Mouse (Mus musculus): Measurements from ENCODE around the gene Hp.

Gene Hp

GRCm38 (mm10) chr8:109578900-109579301 is at the start of gene Hp:
Gene Hp, minus strand, starts transcription at chr8:109579172.
- no peak for DNase-seq

DNA sequence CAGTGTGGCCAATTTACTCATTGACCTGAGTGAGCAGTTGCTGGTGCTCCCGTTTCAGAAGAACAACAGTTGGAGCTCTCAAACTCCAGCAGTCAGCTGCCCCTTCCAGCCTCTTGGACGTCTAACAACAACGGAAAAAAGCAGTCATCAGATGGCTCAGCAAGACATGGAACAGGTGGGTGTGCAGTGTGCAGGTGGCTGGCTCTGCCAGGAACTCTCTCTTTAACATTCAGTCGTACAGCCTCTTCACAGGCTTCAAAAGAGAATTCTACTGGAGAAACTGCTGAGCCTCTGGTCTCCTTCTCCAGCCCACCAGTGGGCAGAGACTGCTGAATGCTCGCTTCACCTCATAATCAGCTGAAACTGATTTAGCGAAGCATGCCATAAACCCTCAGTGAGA is 49.7 kb upstream of the Hp start:
- DNase-seq, result no peak

DNA sequence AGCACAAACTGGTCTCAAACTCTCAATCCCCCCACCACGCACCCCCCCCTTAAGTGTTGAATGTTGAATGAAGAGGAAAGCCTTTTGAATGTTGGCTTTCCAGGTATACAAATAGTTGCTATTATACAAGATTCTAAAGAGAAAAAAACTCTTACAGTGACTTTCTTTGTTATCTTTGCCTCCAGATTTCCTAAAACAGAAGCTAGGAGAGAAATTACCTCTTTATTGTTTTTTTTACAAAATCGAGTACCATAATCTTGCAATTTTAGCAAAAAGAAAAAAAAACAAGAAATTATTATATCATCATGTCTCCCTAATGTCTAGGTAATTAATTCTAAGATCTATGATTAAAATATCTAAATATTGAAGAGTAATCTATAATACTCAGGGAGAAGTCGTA is 36.6 kb upstream of the Hp start:
- no peak for DNase-seq

GRCm38 (mm10) chr8:109614243-109615210 is 35.6 kb upstream of the Hp start, which contains the start of gene Pkd1l3:
Gene Pkd1l3, plus strand, starts transcription at chr8:109614517.
- DNase-seq, result no peak

DNA sequence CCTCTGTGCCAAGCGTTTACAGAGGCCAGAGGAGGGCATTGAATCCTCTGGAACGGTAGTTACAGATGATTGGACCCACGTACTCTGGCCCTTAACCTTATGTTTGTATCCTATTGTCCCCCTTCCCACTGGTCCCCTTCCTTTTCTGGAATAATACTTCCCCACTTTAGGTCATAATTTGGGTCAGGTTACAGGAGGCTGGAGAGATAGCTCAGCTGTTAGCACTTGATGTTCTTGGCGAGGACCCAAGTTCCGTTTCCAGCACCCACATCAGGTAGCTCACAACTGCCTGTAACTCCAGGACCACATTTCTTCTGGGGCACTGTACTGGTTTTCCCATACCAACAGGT is 30.2 kb upstream of the Hp start:
- DNase-seq, result no peak

DNA sequence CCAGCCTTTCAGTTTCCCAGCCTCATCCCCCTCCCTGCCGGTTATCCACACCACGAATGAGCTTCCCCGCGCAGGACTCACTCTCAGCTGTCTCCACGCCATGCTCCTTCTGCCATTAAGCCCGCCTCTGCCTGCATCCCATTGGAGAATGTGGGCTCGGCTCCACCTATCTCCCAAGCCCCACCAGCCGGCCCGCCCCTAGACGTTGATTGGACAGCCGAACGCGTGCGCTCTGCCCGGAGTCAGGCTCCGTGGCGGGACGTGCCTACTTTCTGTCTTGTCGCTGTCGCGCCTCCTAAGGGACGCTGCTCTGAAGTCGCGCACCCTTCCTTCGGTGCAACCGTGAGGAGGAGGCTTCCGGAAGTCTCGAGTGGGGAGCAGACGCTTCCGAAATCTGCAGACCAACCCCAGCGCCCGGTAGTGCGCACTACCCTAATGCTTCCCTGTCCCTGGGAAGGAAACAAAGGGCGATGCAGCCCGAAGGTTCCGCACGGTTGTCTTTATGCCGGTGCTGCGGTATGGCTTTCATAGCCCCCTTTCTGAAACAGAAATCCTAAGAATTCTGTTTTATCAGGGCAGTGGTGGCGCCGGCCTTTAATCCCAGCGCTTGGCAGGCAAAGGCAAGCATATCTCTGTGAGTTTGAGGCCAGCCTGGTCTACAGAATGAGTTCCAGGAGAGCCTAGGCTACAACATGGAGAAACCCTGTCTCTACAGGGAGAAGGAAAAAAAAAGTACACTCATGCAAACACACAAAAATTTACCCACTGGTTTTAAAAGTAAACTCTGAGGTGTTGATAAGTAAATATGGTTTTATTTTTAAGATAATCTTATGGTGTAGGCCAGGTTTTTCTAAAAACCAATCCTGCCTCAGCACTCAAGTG is 29.5 kb upstream of the Hp start, which contains the start of gene Dhodh:
TSS of gene Dhodh (minus strand) at position 403 of the 882 bp plus-strand sequence.
- peak; percentile 96 to 98 for DNase-seq

DNA sequence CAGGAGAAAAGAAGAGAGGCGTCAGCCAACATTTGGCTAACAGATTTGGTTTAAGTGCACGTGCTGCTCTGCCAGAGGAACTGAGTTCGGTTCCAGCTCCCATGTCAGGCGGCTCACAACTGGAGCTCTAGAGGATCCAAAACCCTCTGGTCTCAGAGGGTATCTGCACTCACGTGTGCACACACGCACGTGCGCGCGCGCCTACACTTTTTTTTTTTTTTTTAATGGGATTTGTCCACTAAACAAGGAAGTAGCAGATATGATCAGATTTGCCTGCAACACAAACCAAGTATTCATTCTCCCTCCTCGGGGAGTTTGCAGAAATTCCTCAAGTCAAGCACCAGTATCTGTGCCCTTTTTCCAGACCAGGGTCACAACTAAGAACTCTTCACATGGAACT is 28.7 kb upstream of the Hp start:
- no peak for DNase-seq

DNA sequence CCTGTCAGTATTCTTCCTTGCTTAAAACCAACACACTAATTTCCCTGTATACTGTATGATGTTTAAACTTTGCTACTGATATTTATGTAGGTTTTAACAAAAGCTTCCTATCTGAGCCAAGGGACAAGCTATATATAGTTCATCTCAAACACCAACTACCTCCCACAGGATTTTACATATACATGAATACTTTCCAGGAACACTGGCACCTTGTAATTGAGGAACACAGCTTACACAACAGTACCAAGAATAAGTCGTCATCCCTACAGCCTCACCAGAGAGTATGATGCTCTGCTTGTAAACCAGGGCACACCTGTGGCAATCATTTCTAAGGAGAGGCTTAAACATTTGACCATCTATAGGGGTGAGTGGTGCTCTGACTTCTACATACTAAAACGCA is 27.8 kb upstream of the Hp start:
- DNase-seq, result no peak

GRCm38 (mm10) chr8:109595854-109596253 is 16.9 kb upstream of the Hp start:
- peak; percentile 47 to 59 for DNase-seq

DNA sequence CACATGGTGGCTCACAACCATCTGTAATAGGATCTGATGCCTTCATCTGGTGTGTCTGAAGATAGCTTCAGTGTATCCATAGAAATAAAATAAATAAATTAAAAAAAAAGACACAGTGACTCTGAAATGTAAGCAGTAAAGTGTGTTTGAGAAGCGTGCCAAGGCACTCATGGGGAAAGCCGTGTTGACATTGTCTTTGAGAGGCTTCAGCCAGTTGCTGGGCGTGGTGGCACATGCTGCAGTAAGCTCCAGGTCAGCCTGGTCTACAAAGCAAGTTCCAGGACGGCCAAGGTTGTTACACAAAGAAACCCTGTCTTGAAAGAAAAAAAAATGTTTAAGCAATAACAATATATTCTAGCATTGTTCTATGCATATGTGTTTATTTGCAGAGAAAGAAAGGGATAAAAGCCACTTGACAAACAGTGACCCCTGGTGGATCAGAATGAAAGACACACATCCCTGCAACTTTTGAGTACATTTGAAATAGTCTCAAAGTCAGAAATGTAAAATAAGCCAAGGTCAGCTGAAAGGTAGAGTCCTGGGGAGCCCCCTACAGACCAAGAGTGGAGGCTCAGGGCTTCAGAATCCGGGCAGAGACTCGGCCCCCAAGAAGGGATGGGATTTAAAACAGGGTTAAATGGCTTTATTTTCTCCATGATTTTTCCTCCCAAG is 14.3 kb upstream of the Hp start:
- DNase-seq, result peak; percentile 18 to 20

GRCm38 (mm10) chr8:109592164-109592563 is 13.2 kb upstream of the Hp start:
- DNase-seq, result no peak

DNA sequence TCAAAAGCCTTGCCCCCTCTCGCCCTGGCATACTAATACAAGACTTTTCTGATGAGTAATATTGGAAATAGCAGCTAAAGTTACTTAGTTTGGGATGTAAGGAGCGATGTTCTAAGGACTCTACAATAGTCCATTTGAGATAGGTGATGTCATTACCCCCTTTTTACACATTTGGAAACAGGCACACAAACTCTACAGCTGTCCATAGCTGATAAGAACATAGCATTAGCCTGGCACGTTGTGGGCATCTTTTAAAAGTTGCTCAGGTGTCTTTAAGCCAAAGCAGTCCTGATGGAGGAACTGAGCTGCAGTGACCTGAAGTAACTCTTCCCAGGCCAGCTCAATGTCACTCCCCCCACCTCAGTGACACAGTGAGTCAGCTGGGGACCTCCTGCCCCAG is 12.4 kb upstream of the Hp start:
- no peak for DNase-seq

- no peak for DNase-seq
These were observed 11.9 kb upstream of the Hp start for GRCm38 (mm10) chr8:109590901-109591300.

- DNase-seq, result no peak
These were observed 8.1 kb upstream of the Hp start for GRCm38 (mm10) chr8:109586972-109587504.

GRCm38 (mm10) chr8:109585652-109586051 is 6.7 kb upstream of the Hp start:
- no peak for DNase-seq

- DNase-seq, result no peak
These were observed 5.9 kb upstream of the Hp start for GRCm38 (mm10) chr8:109584830-109585229.

GRCm38 (mm10) chr8:109584293-109584692 is 5.3 kb upstream of the Hp start:
- DNase-seq, result no peak

DNA sequence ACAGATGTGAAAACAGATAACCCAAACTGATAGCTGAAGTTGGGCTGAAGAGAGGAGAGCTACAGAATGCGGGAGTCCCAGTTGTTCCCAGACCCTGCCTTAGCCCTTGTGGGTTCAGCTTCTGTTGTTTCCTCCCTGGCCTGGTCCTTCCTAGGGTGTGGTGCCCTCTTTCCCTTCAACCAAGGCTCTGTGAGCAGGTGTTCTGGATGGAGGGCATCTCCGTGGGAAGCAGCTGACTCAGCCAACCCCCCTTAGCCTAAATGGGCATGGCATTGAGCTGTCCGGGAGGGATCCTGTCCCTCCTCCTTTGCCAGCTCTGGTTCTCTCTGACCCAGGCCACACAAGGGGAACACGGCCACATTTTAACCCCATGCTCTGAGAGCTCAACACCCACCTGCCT is 2.7 kb downstream of the Hp start:
- DNase-seq, result no peak

- DNase-seq, result no peak
These were observed 7.8 kb downstream of the Hp start for GRCm38 (mm10) chr8:109571139-109571538.

DNA sequence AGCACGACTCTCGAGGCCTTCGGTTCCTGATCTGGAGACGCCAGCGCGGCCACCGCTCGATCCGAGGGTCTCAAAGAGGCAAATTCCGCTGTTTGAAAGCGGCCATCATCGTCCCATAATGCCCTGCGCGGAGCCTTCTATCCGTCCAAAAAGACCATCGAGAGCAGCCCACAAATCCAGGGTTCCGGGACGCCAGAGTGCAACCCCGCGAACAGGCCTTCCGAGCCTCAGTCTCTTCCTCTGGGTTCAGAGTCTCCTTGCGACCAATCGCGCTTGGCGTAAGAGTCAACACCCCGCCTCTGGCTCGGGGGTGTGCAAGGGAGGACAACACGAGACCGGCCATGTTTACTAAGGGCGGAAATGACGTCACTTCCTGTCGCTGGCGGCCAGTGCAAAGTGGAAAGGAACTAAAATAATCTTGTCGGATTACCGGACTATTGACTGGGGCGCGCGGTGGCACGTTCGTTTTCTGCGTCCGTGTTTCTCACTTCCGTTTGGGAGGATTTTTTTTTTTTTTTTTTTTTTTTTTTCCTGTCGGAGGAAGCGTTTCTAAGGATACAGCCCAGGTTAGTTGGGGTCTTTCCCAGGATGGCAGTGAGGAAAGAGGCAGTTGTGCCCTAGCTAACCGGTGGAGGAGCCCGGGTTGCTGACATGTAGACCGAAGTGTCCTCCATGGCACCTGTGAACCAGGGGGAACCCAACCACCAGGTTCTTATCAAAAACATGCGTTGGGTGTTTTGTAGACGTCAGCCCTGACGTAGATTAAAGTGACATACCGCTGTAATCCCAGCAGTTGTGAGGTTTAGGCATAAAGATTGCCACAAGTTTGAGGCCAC is 13.3 kb downstream of the Hp start, which contains the start of the genes Dhx38 and Txnl4b:
TSS of gene Dhx38 (minus strand) at position 364 of the 836 bp plus-strand sequence.
TSS of gene Txnl4b (plus strand) at position 395 of the 836 bp plus-strand sequence.
- DNase-seq, result peak; percentile 97 to 98

- no peak for DNase-seq
These were observed 14.2 kb downstream of the Hp start for GRCm38 (mm10) chr8:109564766-109565165.

DNA sequence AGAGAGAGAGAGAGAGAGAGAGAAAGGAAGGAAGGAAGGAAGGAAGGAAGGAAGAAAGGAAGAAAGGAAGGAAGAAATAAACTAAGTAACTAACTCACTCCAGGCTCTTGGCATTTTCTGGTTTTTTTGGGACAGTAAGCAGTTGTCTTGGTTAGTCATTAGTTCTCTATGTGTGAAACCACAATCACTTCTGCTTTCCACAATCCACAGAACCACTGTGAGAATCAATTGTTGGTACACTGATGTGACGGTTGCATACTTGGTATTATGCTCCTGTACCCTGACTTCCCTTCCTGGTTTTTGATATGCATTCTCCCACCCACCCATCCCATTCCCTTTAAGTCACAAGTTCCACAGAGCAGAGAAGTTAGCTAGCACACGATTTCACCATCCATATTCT is 15.1 kb downstream of the Hp start:
- no peak for DNase-seq
